Comparison of ENCODE assay signal across 20 mouse cellular contexts in genomic region chr9:95693528-95694100, GRCm38 (mm10). TPM values are rescaled to one million over a fixed set of nuclear protein-coding genes. Genes with fewer than 3 reads are reported as not detected.
A peak's percentile ranks its signal among the peaks of the same experiment; 100 is the strongest.
DNase-seq lines count a peak whose midpoint lies in the region; ATAC-seq and TF ChIP-seq lines count a peak whose summit lies in the region.
"Had no signal": no experiment of that assay in that cellular context is flagged by ENCODE, and none has a peak within 500 bp of the region (broad histone marks: within the 10 kb centered on the region; RNA-seq: fewer than 3 reads in every experiment).

No protein-coding gene starts in this region.

- 66% methylated on average over 11 of the region's 11 CpGs for WGBS in heart, postnatal 0 days
- WGBS in kidney, embryonic 16.5 days = 50% methylated on average over 11 of the region's 11 CpGs

- no peak for ATAC-seq in heart, postnatal 0 days (ENCODE audit: insufficient read depth, low read depth)
- no peak for ATAC-seq in kidney, embryonic 16.5 days (ENCODE audit: low FRiP score, low TSS enrichment)
- ATAC-seq: forebrain, embryonic 13.5 days; intestine, embryonic 16.5 days; midbrain, embryonic 16.5 days had no signal

- H3K4me2 ChIP-seq in heart, postnatal 0 days (ENCODE audit: low read depth, low read length) = peak overlapping the region; percentile 23
- peak overlapping the region; percentile 14 for H3K4me2 ChIP-seq in kidney, embryonic 16.5 days (replicated peaks; ENCODE audit: low read depth, low read length)
- H3K4me2 ChIP-seq: forebrain, embryonic 13.5 days; liver, embryonic 11.5 days; neural tube, embryonic 15.5 days had no signal

- no peak for TF ChIP-seq CTCF in gastrocnemius, adult 2 months (IDR thresholded peaks at IDR 0.05)
- no peak for TF ChIP-seq CTCF in heart, postnatal 0 days (IDR thresholded peaks at IDR 0.05; ENCODE audit: low read depth)

- intact Hi-C loops in gastrocnemius, adult 2 months (cut with DNase I) = no loop called here

- 0 out of 2 replicates have a peak, but pooled peaks cover 7% of the 10 kb centered on the region for H3K27me3 ChIP-seq in heart, postnatal 0 days (ENCODE audit: control insufficient read depth, insufficient read depth, low read length)
- no peaks in the 10 kb centered on the region for H3K27me3 ChIP-seq in kidney, embryonic 16.5 days (ENCODE audit: insufficient read depth, low read length)
- H3K27me3 ChIP-seq: forebrain, embryonic 13.5 days; neural tube, embryonic 15.5 days had no signal

- H3K9ac ChIP-seq in heart, postnatal 0 days (replicated peaks; ENCODE audit: low read depth, low read length) = no peak overlapping the region
- no peak overlapping the region for H3K9ac ChIP-seq in kidney, embryonic 16.5 days (replicated peaks; ENCODE audit: low read length)
- H3K9ac ChIP-seq: forebrain, embryonic 13.5 days; neural tube, embryonic 15.5 days had no signal

- DNase-seq in gastrocnemius, adult 2 months = no peak
- DNase-seq in gastrocnemius, postnatal 10 days = no peak
- DNase-seq in heart, postnatal 0 days (ENCODE audit: low spot score) = no peak
- no peak for DNase-seq in heart, postnatal 4 days
- DNase-seq in A20 (ENCODE audit: low read depth, low spot score) = peak; percentile 52
- DNase-seq in adrenal gland, adult 8-10 months = no peak
- DNase-seq in urinary bladder, adult 2 months (ENCODE audit: low spot score) = no peak
- DNase-seq: cerebellum, adult 2 months; cerebellum, postnatal 36 days; lung, adult 2 months; lung, postnatal 36 days; right cerebral cortex, postnatal 14 days had no signal

- H3K4me3 ChIP-seq in gastrocnemius, adult 2 months = peak overlapping the region; percentile 66
- peak overlapping the region; percentile 8; the same call in 1 of the 2 replicates for H3K4me3 ChIP-seq in heart, postnatal 0 days (ENCODE audit: low read depth, low read length)
- H3K4me3 ChIP-seq in kidney, embryonic 16.5 days (ENCODE audit: low read length) = no peak overlapping the region
- H3K4me3 ChIP-seq: forebrain, embryonic 13.5 days; neural tube, embryonic 15.5 days had no signal

- no peaks in the 10 kb centered on the region for H3K4me1 ChIP-seq in heart, postnatal 0 days (ENCODE audit: control insufficient read depth, insufficient read depth)
- peaks cover 4% of the 10 kb centered on the region; the same call in 1 of the 2 replicates for H3K4me1 ChIP-seq in kidney, embryonic 16.5 days (ENCODE audit: insufficient read depth, low read length)
- H3K4me1 ChIP-seq: forebrain, embryonic 13.5 days had no signal

- TF ChIP-seq EP300 in heart, postnatal 0 days (IDR thresholded peaks at IDR 0.05; ENCODE audit: low read depth) = no peak

- H3K27ac ChIP-seq in gastrocnemius, adult 2 months = no peak overlapping the region
- no peak overlapping the region for H3K27ac ChIP-seq in heart, postnatal 0 days (ENCODE audit: low read depth)
- H3K27ac ChIP-seq in kidney, embryonic 16.5 days (ENCODE audit: low read length) = no peak overlapping the region
- H3K27ac ChIP-seq: forebrain, embryonic 13.5 days; neural tube, embryonic 15.5 days had no signal

- H3K36me3 ChIP-seq in heart, postnatal 0 days (replicated peaks; ENCODE audit: control insufficient read depth, insufficient read depth, low read length) = no peaks in the 10 kb centered on the region
- no peaks in the 10 kb centered on the region for H3K36me3 ChIP-seq in kidney, embryonic 16.5 days (ENCODE audit: insufficient read depth, low read length)
- H3K36me3 ChIP-seq: neural tube, embryonic 15.5 days had no signal

- H3K9me3 ChIP-seq in heart, postnatal 0 days (replicated peaks; ENCODE audit: control insufficient read depth, low read length) = no peaks in the 10 kb centered on the region
- no peaks in the 10 kb centered on the region for H3K9me3 ChIP-seq in kidney, embryonic 16.5 days (ENCODE audit: low read length)
- H3K9me3 ChIP-seq: forebrain, embryonic 13.5 days; neural tube, embryonic 15.5 days had no signal

RNA-seq across cellular contexts. Expression of gene Pcolce2, which starts 56.2 kb away (rescaled TPM):
- 10 to 100 TPM in 1 of 2 experiments, 1 to 10 TPM in 1; 8.2 to 13.7 TPM for total RNA-seq in gastrocnemius, adult 2 months (2021)
- total RNA-seq in gastrocnemius, postnatal 10 days (2021) = 1 to 10 TPM; 7.4 to 9.8 TPM
- 0.58 and 3.4 TPM in 2 replicates for total RNA-seq in heart, postnatal 0 days (2014; rRNA removed; ENCODE audit: low replicate concordance)
- 2.6 TPM in 2 replicates for polyA plus RNA-seq in heart, postnatal 0 days (2015; fragmentation: Nextera tagmentation; extraction: Ambion mirVana)
- 10 to 100 TPM; 10.8 to 13.6 TPM for total RNA-seq in heart, postnatal 4 days (2021)
- polyA plus RNA-seq in kidney, embryonic 16.5 days (2015; fragmentation: Nextera tagmentation; extraction: Ambion mirVana) = 1.00 and 1.3 TPM in 2 replicates
- total RNA-seq in adrenal gland, adult 8-10 months (2022) = 1 to 10 TPM; 3.0 to 9.3 (median 6.2) TPM
- 3.4 and 10.0 TPM in 2 replicates for polyA plus RNA-seq in urinary bladder, adult 2 months (2012; rRNA removed)
- total RNA-seq: hematopoietic stem cell, adult 5-6 weeks; megakaryocyte-erythroid progenitor cell, adult 5-6 weeks had no signal

RNA-seq across cellular contexts. Expression of gene Trpc1, which starts 56.6 kb away (rescaled TPM):
- total RNA-seq in gastrocnemius, adult 2 months (2021) = 1 to 10 TPM in 1 of 2 experiments, under 1 TPM in 1; 0.71 to 1.2 TPM
- 1 to 10 TPM; 1.7 to 3.2 TPM for total RNA-seq in gastrocnemius, postnatal 10 days (2021)
- 5.9 and 7.6 TPM in 2 replicates for total RNA-seq in heart, postnatal 0 days (2014; rRNA removed; ENCODE audit: low replicate concordance)
- 2.2 and 2.3 TPM in 2 replicates for polyA plus RNA-seq in heart, postnatal 0 days (2015; fragmentation: Nextera tagmentation; extraction: Ambion mirVana)
- 1 to 10 TPM; 8.2 to 9.5 TPM for total RNA-seq in heart, postnatal 4 days (2021)
- 3.3 and 4.3 TPM in 2 replicates for polyA plus RNA-seq in kidney, embryonic 16.5 days (2015; fragmentation: Nextera tagmentation; extraction: Ambion mirVana)
- total RNA-seq in adrenal gland, adult 8-10 months (2022) = 1 to 10 TPM; 4.4 to 6.7 (median 5.3) TPM
- 3.6 and 4.6 TPM in 2 replicates for polyA plus RNA-seq in urinary bladder, adult 2 months (2012; rRNA removed)
